Mouse (Mus musculus): ENCODE results near the gene Tifa. TPM values are rescaled to one million over a fixed set of nuclear protein-coding genes. Genes with fewer than 3 reads are reported as not detected.

Gene Tifa
- polyA plus RNA-seq, 1 experiment from 2014 or later: 2.9 TPM

DNA sequence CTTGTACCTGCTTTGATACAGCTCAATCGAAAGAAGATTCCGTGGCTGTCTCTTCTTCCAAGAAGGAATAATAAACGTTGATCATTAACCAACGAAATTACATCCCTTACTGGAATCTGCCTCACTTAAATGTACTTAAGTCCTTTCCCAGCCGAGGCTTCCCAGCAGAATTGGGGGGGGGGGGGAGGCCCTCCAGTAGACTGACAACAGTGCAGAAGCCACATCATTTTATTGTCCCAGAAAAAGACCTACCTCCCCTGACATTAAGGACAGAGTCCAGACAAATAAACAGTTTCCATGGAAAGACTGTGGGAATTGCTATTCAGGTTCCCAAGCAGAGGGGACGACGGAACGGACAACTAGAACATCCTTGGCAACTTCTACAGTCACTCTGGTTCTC, 686 bp upstream of the Tifa start:
- Histone ChIP-seq H3K36me3 (no peaks in the 10 kb centered on the region), H3K9me3 (no peaks in the 10 kb centered on the region), H3K27me3 (peaks cover 36% of the 10 kb centered on the region), H3K27ac (replicated peaks) (no peak overlapping the region), H3K9ac (peak overlapping the region; percentile 42; the same call in 1 of the 2 replicates), H3K4me2 (peak overlapping the region; percentile 100), H3K4me1 (replicated peaks) (peaks cover 20% of the 10 kb centered on the region), H3K4me3 (peak overlapping the region; percentile 56; the same call in 1 of the 2 replicates)
- no peak for ATAC-seq (ENCODE audit: low FRiP score, low read depth)
- 20% methylated on average over 8 of the region's 8 CpGs for WGBS

DNA sequence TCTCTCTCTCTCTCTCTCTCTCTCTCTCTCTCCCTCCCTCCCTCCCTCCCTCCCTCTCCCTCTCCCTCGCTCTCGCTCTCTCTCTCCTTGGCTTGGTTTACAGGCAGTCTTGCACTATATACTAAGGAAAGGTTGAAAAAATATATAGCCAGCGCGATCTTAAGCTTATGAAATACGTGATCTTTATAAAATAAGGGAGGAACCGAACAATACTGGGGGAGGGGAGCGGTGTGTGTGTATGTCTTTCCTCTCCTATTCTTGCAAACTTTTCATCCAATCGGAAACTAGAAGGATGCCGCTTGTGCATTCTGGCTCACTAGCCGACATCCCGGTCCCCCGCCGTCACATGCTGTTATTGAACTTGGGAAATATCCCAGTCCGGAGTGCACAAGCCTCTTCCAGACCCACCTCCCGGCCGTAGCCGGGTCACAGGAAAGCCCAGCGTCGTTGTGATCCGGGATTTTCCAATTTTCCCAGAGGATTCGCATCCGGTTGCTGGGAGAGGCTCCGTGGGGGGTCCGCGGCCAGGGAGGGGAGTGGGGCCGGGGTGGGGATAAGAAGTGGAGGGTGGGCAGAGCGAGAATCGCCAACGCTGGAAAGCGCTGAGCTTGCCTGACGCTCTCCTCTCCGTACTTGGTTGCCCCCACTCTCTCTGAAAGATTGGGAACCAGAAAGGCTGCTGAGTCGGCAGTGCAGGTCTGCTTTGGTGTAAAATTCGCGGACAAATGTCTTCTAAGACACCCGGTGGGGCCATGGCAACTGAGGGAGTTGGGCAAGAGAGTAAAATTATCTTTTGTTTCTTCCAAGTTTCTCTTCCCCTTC, 840 bp downstream of the Tifa start:
- Histone ChIP-seq H3K27me3 (peaks cover 36% of the 10 kb centered on the region), H3K4me2 (peak overlapping the region; percentile 100), H3K9me3 (no peaks in the 10 kb centered on the region), H3K36me3 (no peaks in the 10 kb centered on the region), H3K4me1 (replicated peaks) (peaks cover 20% of the 10 kb centered on the region), H3K27ac (replicated peaks) (peak overlapping the region; percentile 28; the same call in 1 of the 2 replicates), H3K4me3 (peak overlapping the region; percentile 56), H3K9ac (peak overlapping the region; percentile 40)
- under 1% methylated on average over 36 of the region's 36 CpGs for WGBS
- peak; percentile 65 for ATAC-seq (ENCODE audit: low FRiP score, low read depth)

DNA sequence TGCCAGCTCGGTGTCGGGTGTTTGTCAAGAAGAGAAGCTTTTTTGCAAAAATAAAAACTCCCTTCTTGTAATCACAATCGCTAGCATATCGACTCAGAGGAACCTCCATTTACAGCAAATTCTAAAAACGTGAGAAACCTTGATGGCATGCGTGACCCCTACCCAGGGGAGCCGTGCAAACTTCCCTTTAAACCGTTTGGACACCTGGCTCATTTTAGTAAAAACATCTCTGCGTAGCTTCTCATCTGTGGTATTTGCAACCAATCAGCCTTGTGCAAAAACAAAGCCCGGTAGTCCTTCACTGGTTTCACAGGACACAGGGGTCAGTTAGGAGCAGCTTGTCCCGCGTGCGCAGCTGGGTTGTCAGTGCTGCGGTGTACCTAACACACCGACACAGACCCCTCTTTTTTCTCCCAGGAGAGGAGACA, 1.5 kb downstream of the Tifa start:
- WGBS: 1% methylated on average over 15 of the region's 15 CpGs

DNA sequence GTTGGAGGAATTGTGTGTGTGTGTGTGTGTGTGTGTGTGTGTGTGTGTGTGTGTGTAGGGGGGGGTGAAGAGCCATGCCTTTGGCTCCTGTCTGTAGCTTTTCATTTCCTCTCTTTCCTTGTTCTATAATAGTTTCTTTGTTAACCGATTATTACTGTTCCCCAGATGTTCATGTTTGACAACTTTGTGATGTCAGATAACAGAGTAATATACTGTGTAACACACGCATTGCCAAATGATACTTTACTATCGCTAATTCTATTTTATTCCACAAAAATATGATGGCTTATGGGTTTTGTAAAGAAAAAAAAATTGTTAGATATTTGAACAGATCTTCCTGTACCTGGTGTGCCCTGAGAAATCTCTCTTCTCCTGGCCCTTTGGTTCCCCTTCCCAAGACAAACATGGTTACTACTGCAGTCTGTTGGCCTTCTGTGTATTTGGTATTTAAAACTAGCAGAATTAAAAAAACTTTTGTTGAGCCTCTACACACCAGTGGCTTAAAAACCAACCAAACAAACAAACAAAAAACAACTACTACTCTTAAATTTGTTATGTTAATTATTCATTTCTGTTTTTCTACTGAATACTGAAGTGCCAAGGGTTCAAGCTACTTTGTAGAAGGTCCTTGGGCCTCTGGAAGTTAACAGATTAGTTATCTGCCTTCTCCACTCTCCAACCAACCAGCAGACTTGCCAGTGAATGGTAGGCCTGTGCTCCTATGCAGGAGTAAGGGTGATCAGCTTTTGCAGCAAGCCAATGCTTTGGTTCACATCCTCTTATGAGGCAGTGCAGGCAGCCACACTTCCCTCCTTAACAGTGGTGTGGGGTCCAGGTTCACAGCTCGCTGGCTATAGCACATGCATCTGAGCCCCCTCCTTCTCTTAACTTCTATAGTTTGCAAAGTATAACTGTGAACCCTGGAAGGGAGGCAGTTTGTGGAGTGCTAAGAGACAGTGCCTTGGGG, 2.3 kb downstream of the Tifa start:
- Histone ChIP-seq H3K4me2 (peak overlapping the region; percentile 100), H3K4me1 (replicated peaks) (peaks cover 20% of the 10 kb centered on the region), H3K36me3 (no peaks in the 10 kb centered on the region), H3K9me3 (no peaks in the 10 kb centered on the region), H3K4me3 (peak overlapping the region; percentile 56; the same call in 1 of the 2 replicates), H3K9ac (no peak overlapping the region), H3K27me3 (peaks cover 34% of the 10 kb centered on the region), H3K27ac (replicated peaks) (no peak overlapping the region)
- WGBS: 64% methylated on average over 4 of the region's 4 CpGs
- ATAC-seq (ENCODE audit: low FRiP score, low read depth): no peak

More for the DNA sequence above, 1.5 kb downstream of the Tifa start:
- Histone ChIP-seq H3K4me3 (peak overlapping the region; percentile 56), H3K4me1 (replicated peaks) (peaks cover 20% of the 10 kb centered on the region), H3K27ac (replicated peaks) (no peak overlapping the region), H3K36me3 (no peaks in the 10 kb centered on the region), H3K4me2 (peak overlapping the region; percentile 100), H3K27me3 (peaks cover 36% of the 10 kb centered on the region), H3K9me3 (no peaks in the 10 kb centered on the region), H3K9ac (peak overlapping the region; percentile 40)
- no peak for ATAC-seq (ENCODE audit: low FRiP score, low read depth)

DNA sequence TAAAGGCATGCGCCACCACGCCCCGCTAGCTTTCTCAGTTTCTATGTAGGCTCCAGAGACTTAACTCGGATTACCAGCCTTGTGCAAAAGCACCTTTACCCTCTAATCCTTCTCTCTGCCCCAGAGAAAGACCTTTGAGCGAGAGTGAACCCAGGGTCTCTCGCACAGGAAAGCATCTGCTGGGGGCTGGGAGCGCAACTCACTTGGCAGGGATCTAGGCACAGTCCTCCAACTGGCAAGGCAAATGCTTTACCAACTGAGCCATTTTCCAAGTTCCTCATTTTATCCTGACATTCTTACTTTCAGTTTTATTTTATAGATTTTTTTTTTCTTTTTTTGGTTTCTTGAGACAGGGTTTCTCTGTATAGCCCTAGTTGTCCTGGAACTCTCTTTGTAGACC, 3.4 kb downstream of the Tifa start:
- no peak for ATAC-seq (ENCODE audit: low FRiP score, low read depth)
- Histone ChIP-seq H3K4me2 (no peak overlapping the region), H3K27me3 (peaks cover 25% of the 10 kb centered on the region), H3K9ac (no peak overlapping the region), H3K4me1 (replicated peaks) (peaks cover 20% of the 10 kb centered on the region), H3K27ac (replicated peaks) (no peak overlapping the region), H3K4me3 (no peak overlapping the region), H3K36me3 (no peaks in the 10 kb centered on the region), H3K9me3 (no peaks in the 10 kb centered on the region)
- 85% methylated on average over 7 of the region's 7 CpGs for WGBS

DNA sequence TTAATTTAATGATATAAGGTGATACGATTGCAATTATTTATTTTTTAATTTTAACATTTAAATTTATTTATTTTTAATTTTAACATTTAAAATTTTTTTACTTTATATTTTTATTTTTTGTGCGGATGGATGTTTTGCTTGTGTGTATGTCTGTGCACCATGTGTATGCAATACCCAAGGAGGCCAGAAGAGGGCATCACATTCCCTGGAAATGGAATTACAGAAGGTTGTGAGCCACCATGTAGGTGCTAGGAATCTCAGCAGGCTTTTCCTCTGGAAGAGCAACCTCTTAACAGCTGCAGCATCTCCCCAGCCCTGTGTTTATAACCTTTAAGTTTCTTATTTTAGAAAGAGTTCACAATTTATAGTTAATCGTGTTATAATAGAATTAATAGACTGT, 6.2 kb downstream of the Tifa start:
- Histone ChIP-seq H3K9ac (no peak overlapping the region), H3K4me2 (no peak overlapping the region), H3K27ac (replicated peaks) (no peak overlapping the region), H3K9me3 (no peaks in the 10 kb centered on the region), H3K4me1 (replicated peaks) (peaks cover 6% of the 10 kb centered on the region), H3K4me3 (no peak overlapping the region), H3K27me3 (peaks cover 5% of the 10 kb centered on the region; the same call in 1 of the 2 replicates), H3K36me3 (no peaks in the 10 kb centered on the region)
- WGBS: 96% methylated on average over 3 of the region's 3 CpGs
- no peak for ATAC-seq (ENCODE audit: low FRiP score, low read depth)

DNA sequence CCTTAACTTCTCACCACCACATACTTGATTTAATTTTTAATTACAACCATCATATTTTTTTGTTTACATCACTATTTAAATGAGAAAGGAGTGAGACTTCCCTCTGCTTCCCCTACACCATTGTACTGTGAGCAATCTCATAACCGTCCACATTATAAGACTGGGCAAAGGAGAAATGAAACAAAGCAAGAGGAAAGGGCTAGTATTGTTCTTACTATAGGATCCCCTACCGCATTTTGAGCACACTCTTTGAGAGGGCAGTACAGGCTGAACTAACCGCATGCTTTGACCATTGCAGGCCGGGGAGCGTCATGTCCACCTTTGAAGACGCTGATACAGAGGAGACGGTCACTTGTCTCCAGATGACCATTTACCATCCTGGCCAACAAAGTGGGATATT, 6.7 kb downstream of the Tifa start:
- Histone ChIP-seq H3K27me3 (0 out of 2 replicates have a peak, but pooled peaks cover 4% of the 10 kb centered on the region), H3K4me3 (no peak overlapping the region), H3K4me2 (no peak overlapping the region), H3K9me3 (no peaks in the 10 kb centered on the region), H3K4me1 (replicated peaks) (peaks cover under 1% of the 10 kb centered on the region), H3K9ac (no peak overlapping the region), H3K27ac (replicated peaks) (no peak overlapping the region), H3K36me3 (no peaks in the 10 kb centered on the region)
- ATAC-seq (ENCODE audit: low FRiP score, low read depth): no peak
- 96% methylated on average over 7 of the region's 7 CpGs for WGBS

DNA sequence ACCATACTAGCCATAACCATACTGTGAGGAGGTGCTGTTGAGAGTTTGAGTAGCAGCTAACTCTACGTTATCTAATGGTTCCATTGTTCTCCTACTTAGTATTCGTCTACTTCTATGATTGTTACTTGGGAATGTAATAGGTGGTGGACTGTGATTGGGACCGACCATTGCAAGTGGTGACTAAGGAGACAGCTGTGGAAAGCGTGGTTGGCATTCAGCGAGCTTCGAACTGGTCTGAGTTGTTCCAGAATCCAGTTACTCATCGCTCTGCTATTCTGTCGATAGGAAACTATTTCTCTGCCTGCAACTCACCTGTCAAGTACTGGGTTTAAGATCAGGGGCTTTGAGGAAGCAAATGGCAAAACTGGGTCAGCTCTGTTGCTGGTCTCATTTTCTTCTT, 11.6 kb downstream of the Tifa start:
- Histone ChIP-seq H3K4me2 (no peak overlapping the region), H3K36me3 (no peaks in the 10 kb centered on the region), H3K9me3 (no peaks in the 10 kb centered on the region), H3K4me1 (replicated peaks) (no peaks in the 10 kb centered on the region), H3K4me3 (no peak overlapping the region), H3K9ac (no peak overlapping the region), H3K27me3 (no peaks in the 10 kb centered on the region), H3K27ac (replicated peaks) (no peak overlapping the region)
- 95% methylated on average over 8 of the region's 8 CpGs for WGBS
- ATAC-seq (ENCODE audit: low FRiP score, low read depth): no peak

DNA sequence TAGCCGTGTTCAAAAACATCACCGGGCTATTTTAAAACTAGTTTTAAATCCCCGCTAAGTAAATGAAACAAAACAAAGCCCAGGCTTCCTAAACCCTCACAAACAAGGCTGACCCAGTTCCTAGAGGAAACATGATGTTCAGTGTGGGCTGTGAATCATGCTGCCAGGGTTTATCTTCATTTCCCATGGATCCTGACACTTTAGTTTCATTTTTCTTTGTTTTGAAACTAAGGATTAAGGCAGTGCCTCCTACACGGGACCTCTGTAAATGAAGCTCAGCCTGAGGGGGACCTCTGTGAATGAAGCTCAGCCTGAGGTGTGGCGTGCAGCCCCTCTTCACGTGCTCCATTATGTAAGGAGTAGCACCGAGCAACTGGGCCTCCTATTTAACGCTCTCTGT, 13.2 kb downstream of the Tifa start:
- H3K4me3 ChIP-seq: no peak overlapping the region
- ATAC-seq (ENCODE audit: low FRiP score, low read depth): no peak
- H3K9me3 ChIP-seq: no peaks in the 10 kb centered on the region
- no peaks in the 10 kb centered on the region for H3K4me1 ChIP-seq (replicated peaks)
- WGBS: 64% methylated on average over 8 of the region's 8 CpGs
- no peak overlapping the region for H3K9ac ChIP-seq
- H3K27ac ChIP-seq (replicated peaks): no peak overlapping the region
- no peak overlapping the region for H3K4me2 ChIP-seq
- H3K36me3 ChIP-seq: peaks cover 11% of the 10 kb centered on the region; the same call in 1 of the 2 replicates
- H3K27me3 ChIP-seq: no peaks in the 10 kb centered on the region

DNA sequence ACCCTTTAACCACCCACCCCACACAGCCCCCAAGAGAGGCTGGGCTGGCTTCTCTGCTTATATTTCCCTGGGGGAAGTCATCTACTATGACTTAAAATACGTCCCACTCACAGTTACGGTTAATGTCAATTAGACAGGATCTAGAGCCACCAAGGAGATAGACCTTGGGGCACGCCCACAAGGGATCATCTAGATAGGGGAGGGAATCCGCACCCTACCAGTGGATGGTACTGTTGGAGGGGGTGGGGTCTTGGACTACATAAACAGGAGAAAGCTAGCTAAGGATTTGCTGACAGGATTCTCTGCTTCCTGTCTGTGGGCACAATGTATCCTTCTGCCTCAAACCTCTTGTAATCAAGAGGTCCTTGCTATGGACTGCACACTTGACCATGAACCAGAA, 14.8 kb downstream of the Tifa start:
- Histone ChIP-seq H3K36me3 (peaks cover 26% of the 10 kb centered on the region; the same call in 1 of the 2 replicates), H3K27ac (replicated peaks) (no peak overlapping the region), H3K9ac (no peak overlapping the region), H3K9me3 (no peaks in the 10 kb centered on the region), H3K4me3 (no peak overlapping the region), H3K27me3 (no peaks in the 10 kb centered on the region), H3K4me2 (no peak overlapping the region), H3K4me1 (replicated peaks) (no peaks in the 10 kb centered on the region)
- 80% methylated on average over 4 of the region's 4 CpGs for WGBS
- no peak for ATAC-seq (ENCODE audit: low FRiP score, low read depth)

DNA sequence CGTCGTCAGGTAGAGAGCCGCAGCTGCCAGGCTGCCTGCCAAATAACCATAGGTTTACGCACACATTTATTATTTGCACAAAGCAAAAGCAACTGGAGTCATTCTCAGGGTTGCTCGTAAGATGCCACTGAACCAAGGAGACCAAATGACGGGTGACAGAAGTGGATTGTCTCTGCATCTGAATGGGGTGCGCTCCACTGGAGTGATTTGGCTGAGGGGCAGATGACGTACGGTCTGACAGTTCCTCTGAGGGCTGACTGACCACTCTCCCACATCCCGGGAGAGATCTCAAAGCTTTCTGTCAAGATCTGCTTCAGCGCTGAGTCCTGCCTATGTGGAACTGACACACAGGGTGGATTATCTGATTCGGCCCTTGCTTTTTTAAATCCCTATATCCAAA, 15.5 kb downstream of the Tifa start:
- Histone ChIP-seq H3K27me3 (no peaks in the 10 kb centered on the region), H3K9me3 (no peaks in the 10 kb centered on the region), H3K36me3 (peaks cover 32% of the 10 kb centered on the region), H3K27ac (replicated peaks) (no peak overlapping the region), H3K4me3 (no peak overlapping the region), H3K4me2 (no peak overlapping the region), H3K4me1 (replicated peaks) (no peaks in the 10 kb centered on the region), H3K9ac (no peak overlapping the region)
- no peak for ATAC-seq (ENCODE audit: low FRiP score, low read depth)
- WGBS: 65% methylated on average over 12 of the region's 12 CpGs

DNA sequence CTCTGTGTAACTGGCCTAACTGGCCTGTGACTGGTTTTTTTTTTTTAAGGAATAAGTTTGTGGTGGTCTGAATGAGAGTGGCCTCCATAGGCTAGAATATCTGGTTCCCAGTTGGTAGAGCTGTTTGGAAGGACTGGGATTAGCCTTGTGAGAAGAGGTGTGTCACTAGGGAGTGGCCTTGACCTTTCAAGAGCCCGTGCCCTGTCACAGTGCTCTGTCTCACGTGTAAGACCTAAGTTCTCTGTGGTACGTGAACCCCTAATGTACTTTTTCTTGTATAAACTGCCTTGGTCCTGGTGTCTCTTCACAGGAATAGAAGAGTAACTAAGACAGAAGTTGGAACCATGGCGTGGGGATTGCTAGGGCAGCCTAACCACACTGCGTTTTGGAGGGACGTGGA, 16.4 kb downstream of the Tifa start:
- WGBS: 95% methylated on average over 6 of the region's 6 CpGs
- no peaks in the 10 kb centered on the region for H3K4me1 ChIP-seq (replicated peaks)
- no peak overlapping the region for H3K27ac ChIP-seq (replicated peaks)
- 0 out of 2 replicates have a peak, but pooled peaks have one; percentile 45 for ATAC-seq (ENCODE audit: low FRiP score, low read depth)
- H3K27me3 ChIP-seq: no peaks in the 10 kb centered on the region
- H3K4me2 ChIP-seq: no peak overlapping the region
- H3K9me3 ChIP-seq: no peaks in the 10 kb centered on the region
- H3K36me3 ChIP-seq: peaks cover 39% of the 10 kb centered on the region
- no peak overlapping the region for H3K9ac ChIP-seq
- no peak overlapping the region for H3K4me3 ChIP-seq
